13 mouse cellular contexts compared by ENCODE assay signal in genomic region chr10:117043497-117044166, GRCm38 (mm10). TPM values are rescaled to one million over a fixed set of nuclear protein-coding genes. Genes with fewer than 3 reads are reported as not detected.
DNase-seq lines count a peak whose midpoint lies in the region; ATAC-seq and TF ChIP-seq lines count a peak whose summit lies in the region.
"Not testable (repeated sequence)": the region's sequence is repeated elsewhere in the genome, so short reads cannot be mapped to it uniquely, and the experiment has no call there.
"Had no signal": no experiment of that assay in that cellular context is flagged by ENCODE, and none has a peak within 500 bp of the region (broad histone marks: within the 10 kb centered on the region; RNA-seq: fewer than 3 reads in every experiment).

No protein-coding gene starts in this region.

- not testable (repeated sequence) for ATAC-seq in heart, embryonic 16.5 days (replicated peaks; ENCODE audit: extremely low read depth, insufficient read depth, low FRiP score); stomach, embryonic 14.5 days (ENCODE audit: insufficient number of reproducible peaks, insufficient read depth, low FRiP score, low read depth)
- peak; percentile 44 for ATAC-seq in intestine, postnatal 0 days
- ATAC-seq in lung, embryonic 15.5 days (ENCODE audit: borderline replicate concordance, extremely low read depth, low FRiP score, low TSS enrichment): peak; percentile 56; the same call in 1 of the 2 replicates

- peak overlapping the region; percentile 11; the same call in 1 of the 2 replicates for H3K4me3 ChIP-seq in heart, embryonic 16.5 days (ENCODE audit: low read length)
- not testable (repeated sequence) for H3K4me3 ChIP-seq in intestine, postnatal 0 days (ENCODE audit: low read depth, low read length); stomach, embryonic 14.5 days (ENCODE audit: low read depth, low read length)
- 0 out of 2 replicates have a peak overlapping the region, but pooled peaks have one; percentile 2 for H3K4me3 ChIP-seq in lung, embryonic 15.5 days

- H3K36me3 ChIP-seq in heart, embryonic 16.5 days (ENCODE audit: control insufficient read depth, insufficient read depth); intestine, postnatal 0 days (ENCODE audit: control insufficient read depth, insufficient read depth); lung, embryonic 15.5 days; stomach, embryonic 14.5 days (ENCODE audit: control insufficient read depth, insufficient read depth, low read length): not testable (repeated sequence)

- peaks cover 21% of the 10 kb centered on the region for H3K4me1 ChIP-seq in heart, embryonic 16.5 days (ENCODE audit: control insufficient read depth, insufficient read depth, low read length)
- H3K4me1 ChIP-seq in intestine, postnatal 0 days (replicated peaks; ENCODE audit: control insufficient read depth, insufficient read depth, low read length); stomach, embryonic 14.5 days (ENCODE audit: control insufficient read depth, insufficient read depth, low read length): not testable (repeated sequence)
- peaks cover 24% of the 10 kb centered on the region for H3K4me1 ChIP-seq in lung, embryonic 15.5 days

- H3K9me3 ChIP-seq in heart, embryonic 16.5 days (replicated peaks; ENCODE audit: control insufficient read depth, low read length); intestine, postnatal 0 days (ENCODE audit: control insufficient read depth); lung, embryonic 15.5 days; stomach, embryonic 14.5 days (ENCODE audit: control insufficient read depth, low read depth, low read length): not testable (repeated sequence)

- not testable (repeated sequence) for TF ChIP-seq CTCF in intestine, postnatal 0 days (IDR thresholded peaks at IDR 0.05; ENCODE audit: low read depth)

- peak; percentile 20 for DNase-seq in 3T3-L1 (ENCODE audit: low read depth, low spot score)
- peak; percentile 73 for DNase-seq in ZHBTc4 (ENCODE audit: low read depth, low spot score)
- DNase-seq in heart, adult 18-20 months: peak; percentile 75 to 78
- DNase-seq in liver: peak; percentile 56

- not testable (repeated sequence) for H3K27me3 ChIP-seq in heart, embryonic 16.5 days (ENCODE audit: control insufficient read depth, insufficient read depth, low read length); intestine, postnatal 0 days (replicated peaks; ENCODE audit: control insufficient read depth, insufficient read depth, low read length); stomach, embryonic 14.5 days (ENCODE audit: control insufficient read depth, insufficient read depth, low read length)
- H3K27me3 ChIP-seq in lung, embryonic 15.5 days: 0 out of 2 replicates have a peak, but pooled peaks cover 10% of the 10 kb centered on the region

- WGBS in heart, embryonic 16.5 days: 27% methylated on average over 15 of the region's 16 CpGs
- 22% methylated on average over 15 of the region's 16 CpGs for WGBS in intestine, postnatal 0 days
- 22% methylated on average over 16 of the region's 16 CpGs for WGBS in lung, embryonic 15.5 days
- WGBS in stomach, embryonic 14.5 days: 36% methylated on average over 16 of the region's 16 CpGs

- peak overlapping the region; percentile 49; the same call in 1 of the 2 replicates for H3K9ac ChIP-seq in heart, embryonic 16.5 days (ENCODE audit: low read length)
- H3K9ac ChIP-seq in intestine, postnatal 0 days (ENCODE audit: low read depth, low read length); lung, embryonic 15.5 days; stomach, embryonic 14.5 days (replicated peaks; ENCODE audit: low read depth, low read length): not testable (repeated sequence)

- H3K27ac ChIP-seq in heart, embryonic 16.5 days (ENCODE audit: low read length): peak overlapping the region; percentile 91; the same call in 1 of the 2 replicates
- not testable (repeated sequence) for H3K27ac ChIP-seq in intestine, postnatal 0 days (ENCODE audit: low read depth, low read length); lung, embryonic 15.5 days; stomach, embryonic 14.5 days (ENCODE audit: low read length)

- H3K4me2 ChIP-seq in heart, embryonic 16.5 days (ENCODE audit: low read depth, low read length): peak overlapping the region; percentile 51
- H3K4me2 ChIP-seq in intestine, postnatal 0 days (replicated peaks; ENCODE audit: low read depth): peak overlapping the region; percentile 41
- H3K4me2 ChIP-seq in lung, embryonic 15.5 days: peak overlapping the region; percentile 39
- 0 out of 2 replicates have a peak overlapping the region, but pooled peaks have one; percentile 16 for H3K4me2 ChIP-seq in stomach, embryonic 14.5 days (replicated peaks; ENCODE audit: low read depth, low read length)

RNA-seq across cellular contexts. Expression of gene Lrrc10, which starts 1.5 kb away (rescaled TPM):
- 100 to 1,000 TPM; 231 to 321 TPM for total RNA-seq in heart, adult 18-20 months (2021)
- polyA plus RNA-seq in heart, embryonic 16.5 days (2015; fragmentation: Nextera tagmentation; extraction: Ambion mirVana): 60.4 and 62.1 TPM in 2 replicates
- not detected in 2 replicates for polyA plus RNA-seq in intestine, postnatal 0 days (2015; fragmentation: Nextera tagmentation; extraction: Ambion mirVana)
- 0.88 and 1.2 TPM in 2 replicates for polyA plus RNA-seq in lung, embryonic 15.5 days (2015; fragmentation: Nextera tagmentation; extraction: Ambion mirVana)
- polyA plus RNA-seq in stomach, embryonic 14.5 days (2014; fragmentation: Nextera tagmentation; extraction: Ambion mirVana): not detected in 2 replicates
- total RNA-seq: adrenal gland, postnatal 4 days; midbrain, postnatal 0 days had no signal
- polyA plus RNA-seq: forebrain, embryonic 13.5 days; macrophage; midbrain, postnatal 0 days; neural tube, embryonic 12.5 days had no signal

RNA-seq across cellular contexts. Expression of gene Cct2, which starts 20.0 kb away (rescaled TPM):
- total RNA-seq in heart, adult 18-20 months (2021): 100 to 1,000 TPM; 130 to 135 TPM
- polyA plus RNA-seq in heart, embryonic 16.5 days (2015; fragmentation: Nextera tagmentation; extraction: Ambion mirVana): 167 and 185 TPM in 2 replicates
- 112 and 119 TPM in 2 replicates for polyA plus RNA-seq in intestine, postnatal 0 days (2015; fragmentation: Nextera tagmentation; extraction: Ambion mirVana)
- 235 and 246 TPM in 2 replicates for polyA plus RNA-seq in lung, embryonic 15.5 days (2015; fragmentation: Nextera tagmentation; extraction: Ambion mirVana)
- polyA plus RNA-seq in stomach, embryonic 14.5 days (2014; fragmentation: Nextera tagmentation; extraction: Ambion mirVana): 227 and 238 TPM in 2 replicates

RNA-seq across cellular contexts. Expression of gene Best3, which starts 57.5 kb away (rescaled TPM):
- total RNA-seq in heart, adult 18-20 months (2021): 1 to 10 TPM; 6.0 to 7.6 TPM
- polyA plus RNA-seq in heart, embryonic 16.5 days (2015; fragmentation: Nextera tagmentation; extraction: Ambion mirVana): 0.79 and 0.83 TPM in 2 replicates
- polyA plus RNA-seq in intestine, postnatal 0 days (2015; fragmentation: Nextera tagmentation; extraction: Ambion mirVana): not detected in 2 replicates
- 0.14 and 0.28 TPM in 2 replicates for polyA plus RNA-seq in lung, embryonic 15.5 days (2015; fragmentation: Nextera tagmentation; extraction: Ambion mirVana)
- polyA plus RNA-seq in stomach, embryonic 14.5 days (2014; fragmentation: Nextera tagmentation; extraction: Ambion mirVana): not detected in 2 replicates

Comparison
In these comparisons a context has a peak if more than half of its experiments do, and no peak if none do; other contexts are left out.
1. DNase-seq: peak in every context shown above with its lines; median percentile 76 in heart, adult 18-20 months; 73 in ZHBTc4; 56 in liver; 20 in 3T3-L1.
2. RNA of gene Lrrc10, which starts 1.5 kb away (polyA plus RNA-seq): 60.4 to 62.1 TPM in heart, embryonic 16.5 days; 0.88 to 1.2 TPM in lung, embryonic 15.5 days, not detected in intestine, postnatal 0 days and not detected in stomach, embryonic 14.5 days; every median in the first group is over 10 times any median in the second.
3. Peak in every context shown above with its lines, with median percentiles within 50 percentile points of each other: H3K4me2 ChIP-seq.